Mouse (Mus musculus) CH12.LX (cell line): ENCODE results near the gene Git2.

ENCODE experiments used
- CTCF ChIP-seq, 2 experiments: IDR thresholded peaks in 1 of 2; conservative IDR thresholded peaks in 1 of 2; 2 replicates each; pipeline ENCODE4 v1.5.1; 2011 to 2012; ENCODE audit warnings: low read depth in 2 of 2, low read length in 2 of 2, improper control_type of control experiment in 1 of 2, inconsistent platforms in 1 of 2, mild to moderate bottlenecking in 1 of 2, moderate library complexity in 1 of 2
- JUN ChIP-seq: IDR thresholded peaks from 2 replicates; pipeline ENCODE4 v1.6.1; 2011; ENCODE audit warnings: low read depth, mild to moderate bottlenecking, low read length, improper control_type of control experiment, moderate library complexity; ENCODE audit not compliant: insufficient read depth
- POLR2A ChIP-seq: IDR thresholded peaks from 2 replicates; pipeline ENCODE4 v1.6.1; 2011; ENCODE audit warnings: low read depth, mild to moderate bottlenecking, improper control_type of control experiment, low read length

GRCm38 (mm10) chr5:114804335-114804734, 29.0 kb upstream of the Git2 start:
- no peak for TF ChIP-seq JUN
- TF ChIP-seq CTCF (conservative IDR thresholded peaks at IDR 0.05 in 1 of 2, IDR thresholded peaks at IDR 0.05 in 1 of 2; ENCODE audit: low read depth in 2 of 2, low read length in 2 of 2), result no peak
- TF ChIP-seq POLR2A, result no peak
